Mouse (Mus musculus): ENCODE measurements around the gene Zcchc7.

DNA sequence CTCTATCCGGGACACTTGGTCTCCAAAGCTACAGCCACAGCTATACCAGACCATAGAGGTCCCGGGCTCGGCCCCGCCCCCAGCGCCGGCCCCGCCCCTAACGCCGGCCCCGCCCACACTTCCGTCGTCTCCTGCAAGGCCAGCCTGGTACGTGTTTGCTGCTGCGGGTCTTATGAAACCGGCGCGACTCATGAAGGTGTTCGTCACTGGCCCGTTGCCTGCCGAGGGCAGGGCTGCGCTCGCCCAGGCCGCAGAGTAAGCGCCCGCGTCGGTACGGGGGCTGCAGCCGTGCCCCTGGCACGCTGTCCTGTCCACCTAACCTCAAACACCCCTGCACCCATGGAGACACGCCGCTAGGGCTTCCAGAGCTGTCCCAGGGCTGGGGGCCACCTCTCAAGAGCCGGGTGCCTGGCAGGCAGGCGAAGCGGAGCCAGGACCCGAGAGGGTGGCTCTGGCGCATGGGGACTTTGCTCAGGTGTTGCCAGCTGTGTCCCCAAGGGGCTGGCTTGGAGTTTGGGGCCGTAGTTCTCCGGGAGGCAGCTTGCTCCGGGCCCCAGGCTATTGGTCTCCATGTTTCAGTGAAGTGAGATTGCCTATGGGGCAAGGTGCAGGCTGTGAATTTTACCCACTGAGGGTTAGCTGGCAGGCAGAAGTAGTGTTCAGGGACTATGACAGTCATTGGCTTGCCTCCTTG, 225.8 kb downstream of the Zcchc7 start, which contains the start of gene Grhpr:
- TF ChIP-seq CTCF (IDR thresholded peaks at IDR 0.05) (peak; percentile 57), EP300 (IDR thresholded peaks at IDR 0.05) (no peak)

All from lung, postnatal 0 days (tissue).